Mouse (Mus musculus) thymus, postnatal 36 days (tissue): ENCODE measurements around the gene Icam2.

ENCODE experiments used
- DNase-seq, 2 experiments: peaks; one replicate each; pipeline ENCODE4 v3.0.0; 2022; ENCODE audit warnings: mixed read lengths in 2 of 2

The Icam2 gene

DNA sequence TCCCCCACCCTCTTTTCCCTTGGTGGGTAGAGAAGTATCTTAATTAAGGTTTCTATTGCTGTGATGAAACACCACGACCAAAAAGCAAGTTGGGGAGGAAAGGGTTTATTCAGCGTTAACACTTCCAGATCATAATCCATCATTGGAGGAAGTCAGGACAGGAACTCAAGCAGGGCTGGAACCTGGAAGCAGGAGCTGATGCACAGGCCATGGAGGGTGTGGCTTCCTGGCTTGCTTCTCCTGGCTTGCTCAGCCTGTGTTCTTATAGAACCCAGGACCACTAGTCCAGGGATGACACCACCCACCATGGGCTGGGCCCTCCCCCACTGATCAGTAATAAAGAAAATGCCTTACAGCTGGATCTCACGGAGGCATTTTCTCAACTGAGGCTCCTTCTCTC lies 2.9 kb upstream of the Icam2 start:
- DNase-seq, result no peak

DNA sequence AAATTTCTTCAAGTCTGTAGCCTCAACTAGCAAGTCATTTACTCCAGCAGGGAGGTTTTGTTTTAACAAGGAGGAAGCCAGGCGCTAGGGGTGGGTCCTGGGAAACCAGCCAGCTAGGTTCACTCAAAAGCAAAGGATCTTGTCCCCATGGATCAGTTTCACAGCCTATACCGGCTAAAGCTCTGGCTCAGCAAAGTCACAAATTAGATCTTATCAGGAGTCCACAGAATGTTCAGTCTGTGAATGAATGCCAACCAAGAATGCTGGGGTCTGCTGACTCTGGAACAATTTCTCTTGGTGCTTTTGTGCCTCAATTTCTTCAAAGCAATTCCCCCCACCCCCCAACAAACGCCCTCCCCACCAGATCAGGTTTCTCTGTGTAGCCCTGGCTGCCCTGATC lies 1.7 kb upstream of the Icam2 start:
- no peak for DNase-seq

DNA sequence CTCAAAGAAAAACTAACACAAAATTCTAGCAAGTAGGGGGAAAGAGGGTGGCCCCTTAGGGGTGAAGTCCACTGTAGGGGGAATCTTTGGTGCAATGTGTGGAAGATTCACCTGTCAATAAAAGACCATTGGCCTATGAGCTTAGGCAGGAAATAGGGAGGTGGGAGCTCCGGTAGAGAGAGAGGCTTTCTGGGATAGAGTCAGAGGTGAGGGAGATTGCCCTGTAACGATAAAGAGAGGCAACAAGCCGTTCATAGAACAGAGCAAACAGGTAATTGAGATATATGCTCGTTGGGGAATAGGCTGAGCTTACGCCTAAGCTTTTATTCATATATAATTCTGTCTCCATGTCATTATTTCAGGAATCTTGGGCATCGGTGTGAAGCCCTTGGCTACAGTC lies 855 bp downstream of the Icam2 start:
- DNase-seq, result peak; percentile 27 to 39

DNA sequence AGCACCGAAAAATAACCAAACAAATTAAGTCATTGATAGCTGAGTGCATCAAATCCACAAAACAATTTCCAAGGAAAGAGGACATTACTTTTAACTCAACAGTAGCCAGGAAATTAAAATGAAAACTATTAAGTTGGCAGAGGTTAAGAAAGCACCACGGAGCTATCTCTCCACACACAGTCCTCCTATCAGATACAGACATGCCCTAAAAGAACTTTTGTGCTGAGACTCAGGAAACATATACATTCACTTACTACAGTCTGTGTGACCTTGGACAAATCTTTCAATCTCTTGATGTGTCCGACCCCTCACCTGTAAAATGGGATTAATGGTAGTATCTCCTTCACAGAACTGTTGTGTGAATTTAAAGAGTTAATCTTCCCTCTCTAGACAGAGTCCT lies 1.5 kb downstream of the Icam2 start:
- DNase-seq, result no peak

- DNase-seq, result no peak
Observed at GRCm38 (mm10) chr11:106383051-106383790, 4.7 kb downstream of the Icam2 start.

DNA sequence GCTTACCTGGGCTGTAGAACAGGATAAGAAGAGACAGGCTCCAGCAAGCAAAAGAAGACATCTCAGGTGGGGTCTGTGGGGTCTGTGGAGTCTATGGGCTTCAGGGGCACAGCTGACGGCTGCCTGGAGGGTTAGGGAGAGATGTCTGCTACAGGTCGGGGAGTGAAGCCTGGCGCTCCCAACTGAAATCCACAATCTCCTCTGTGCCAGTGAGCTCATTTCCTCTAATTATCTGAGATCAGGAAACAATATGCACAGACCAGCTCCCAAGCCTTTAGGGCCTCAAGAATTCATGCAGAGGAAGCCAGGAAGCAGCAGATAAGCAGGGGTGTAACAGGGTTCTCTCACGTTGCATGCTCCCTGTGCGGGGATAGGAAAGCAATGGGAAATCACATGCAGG lies 5.5 kb downstream of the Icam2 start:
- DNase-seq, result no peak

GRCm38 (mm10) chr11:106381883-106382282 lies 6.0 kb downstream of the Icam2 start:
- DNase-seq, result no peak

GRCm38 (mm10) chr11:106381011-106381410 lies 6.9 kb downstream of the Icam2 start:
- no peak for DNase-seq

DNA sequence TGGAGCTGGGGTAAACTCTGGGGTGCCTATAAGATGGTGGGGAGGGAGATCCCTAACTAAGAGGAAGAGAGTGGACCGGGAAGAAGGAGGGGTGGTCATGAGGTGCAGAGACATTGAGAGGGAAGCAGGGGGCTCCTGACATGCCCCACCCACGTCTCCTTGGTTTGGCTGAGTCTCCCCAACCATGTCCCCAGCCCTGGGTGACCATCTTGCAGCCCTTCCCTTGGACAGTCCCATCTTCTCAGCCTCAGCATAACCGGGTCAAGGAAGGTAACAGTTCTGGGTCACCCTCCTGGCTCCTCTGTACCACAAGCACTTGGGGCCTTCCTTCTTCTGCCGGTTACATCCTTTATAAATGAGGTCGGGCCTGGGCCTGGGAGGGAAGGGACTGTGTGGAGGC lies 12.9 kb downstream of the Icam2 start:
- peak in 1 of 2 experiments; percentile 44 for DNase-seq

- peak; percentile 68 to 87 for DNase-seq
Observed at GRCm38 (mm10) chr11:106374559-106374958, 13.3 kb downstream of the Icam2 start.

DNA sequence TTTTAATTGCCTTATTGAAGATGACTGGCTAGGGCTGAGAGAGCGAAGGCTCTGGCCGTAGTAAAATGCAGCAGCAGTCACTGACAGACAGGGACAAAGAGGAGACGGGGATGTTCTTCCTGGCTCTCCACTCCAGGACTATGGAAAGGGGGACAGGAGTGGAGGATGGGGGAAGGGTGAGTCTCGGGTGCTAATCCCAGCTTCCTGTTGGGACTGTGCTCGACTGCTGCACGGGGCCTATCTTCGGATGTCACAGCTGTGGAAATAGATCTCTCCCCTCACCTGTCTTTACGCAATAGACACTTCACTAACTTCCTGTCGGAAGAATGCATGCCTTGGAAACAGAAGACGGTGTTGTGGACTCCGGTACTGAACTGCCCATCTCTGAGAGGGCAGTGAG lies 13.9 kb downstream of the Icam2 start:
- DNase-seq, result peak in 1 of 2 experiments; percentile 37

DNA sequence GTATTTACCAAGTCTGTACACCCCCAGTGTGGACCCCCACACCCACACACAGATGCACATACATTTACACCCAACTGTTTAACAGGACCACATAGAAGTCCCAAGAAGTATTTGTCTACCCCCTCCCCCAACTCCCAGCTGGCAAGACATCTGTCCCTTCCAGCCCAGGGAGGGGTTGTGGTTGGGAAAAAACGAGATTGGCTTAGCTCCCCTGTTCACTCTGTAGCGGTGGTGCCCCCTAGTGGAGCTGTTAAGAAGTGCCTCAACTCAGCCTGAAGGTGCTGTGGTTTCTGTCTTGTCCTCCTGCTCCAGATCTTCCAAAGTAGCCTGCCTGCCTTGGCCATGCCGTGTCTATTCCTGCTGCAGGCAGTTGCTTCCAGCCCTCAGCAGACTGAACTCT lies 21.6 kb downstream of the Icam2 start:
- peak; percentile 79 to 80 for DNase-seq

DNA sequence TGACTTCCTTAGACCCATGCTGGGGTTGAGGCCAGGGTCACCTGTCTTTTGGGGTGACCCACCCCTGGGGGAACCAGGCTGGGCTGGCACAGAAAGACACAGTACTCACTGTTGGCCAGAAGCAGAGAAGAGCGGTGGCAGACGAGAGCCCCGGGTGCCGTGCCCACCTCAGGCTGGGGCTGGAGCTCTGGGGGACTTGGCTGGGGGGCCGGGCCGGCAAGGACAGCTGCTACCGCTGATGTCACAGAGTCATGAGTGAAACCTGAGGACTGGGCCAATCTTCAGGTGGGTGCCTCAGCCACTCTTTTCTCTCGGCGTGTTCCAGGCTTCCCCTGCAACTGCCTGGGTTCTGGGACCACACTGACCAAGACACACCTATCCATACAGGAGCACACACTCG lies 22.5 kb downstream of the Icam2 start, which contains the start of gene Prr29:
Prr29 (plus strand) TSS at position 107 of the 400 bp plus-strand sequence.
- DNase-seq, result no peak

DNA sequence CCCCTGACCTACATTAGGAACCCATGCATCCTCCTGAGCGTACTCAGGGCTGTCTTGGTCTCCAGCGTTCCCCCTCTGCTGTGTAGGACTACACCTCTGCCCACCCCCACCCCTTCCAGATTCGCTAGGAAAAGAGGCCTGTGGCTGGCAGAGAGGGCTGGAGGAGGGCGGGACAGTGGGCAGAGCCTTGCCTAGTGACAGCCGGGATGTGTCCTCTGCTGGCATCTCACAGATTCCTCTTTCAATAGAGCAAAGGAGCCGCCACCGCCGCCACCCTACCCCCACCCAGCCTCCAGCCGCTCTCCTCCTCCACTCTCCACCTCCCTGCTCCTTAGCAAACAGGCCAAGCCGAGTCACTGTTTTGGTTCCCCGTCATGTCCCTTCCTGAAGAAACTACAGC lies 23.2 kb downstream of the Icam2 start:
- no peak for DNase-seq

- peak; percentile 46 to 53 for DNase-seq
Observed at GRCm38 (mm10) chr11:106359350-106359749, 28.5 kb downstream of the Icam2 start.

GRCm38 (mm10) chr11:106355382-106356128 lies 32.3 kb downstream of the Icam2 start:
- peak in 1 of 2 experiments; percentile 27 for DNase-seq

DNA sequence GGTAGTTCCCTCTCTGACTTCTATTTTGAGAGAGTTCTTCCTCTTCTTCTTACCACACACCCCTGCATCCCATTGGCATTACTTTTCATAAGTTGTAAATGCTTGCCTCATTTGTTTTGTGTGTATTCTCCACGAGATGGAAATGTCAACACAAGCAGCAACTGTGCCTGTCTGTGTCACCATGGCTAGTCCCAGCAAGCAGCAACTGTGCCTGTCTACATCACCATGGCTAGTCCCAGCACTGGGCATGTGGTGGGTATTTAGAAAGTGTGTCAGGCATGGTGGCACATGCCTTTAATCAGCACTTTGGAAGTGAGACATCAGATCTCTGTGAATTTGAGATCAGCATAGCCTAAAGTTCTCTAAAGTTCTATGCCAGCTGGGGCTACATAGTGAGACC lies 33.7 kb downstream of the Icam2 start:
- DNase-seq, result no peak

DNA sequence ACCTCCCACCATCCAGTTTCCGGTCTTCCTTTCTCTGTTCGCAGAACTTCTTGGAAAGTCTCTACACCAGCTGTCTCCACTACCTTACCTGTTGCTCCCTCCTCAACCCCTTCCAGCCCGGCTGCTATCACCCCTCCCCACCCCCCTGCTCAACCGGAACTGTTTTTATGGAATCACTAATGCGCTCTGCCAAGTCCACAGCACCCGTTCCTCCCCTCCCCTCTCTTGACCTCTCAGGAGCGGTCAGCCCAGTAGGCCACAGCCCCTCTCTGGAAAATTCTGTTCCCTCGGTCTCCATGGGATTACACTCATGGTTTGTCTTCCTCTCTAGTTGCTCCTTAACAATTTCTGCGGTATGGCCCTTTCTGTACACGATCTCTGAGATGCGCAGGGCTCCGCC lies 34.7 kb downstream of the Icam2 start, which contains the start of gene Scn4a:
Scn4a (minus strand) TSS at position 101 of the 400 bp plus-strand sequence.
- DNase-seq, result no peak

GRCm38 (mm10) chr11:106351941-106352340 lies 35.9 kb downstream of the Icam2 start:
- DNase-seq, result no peak

DNA sequence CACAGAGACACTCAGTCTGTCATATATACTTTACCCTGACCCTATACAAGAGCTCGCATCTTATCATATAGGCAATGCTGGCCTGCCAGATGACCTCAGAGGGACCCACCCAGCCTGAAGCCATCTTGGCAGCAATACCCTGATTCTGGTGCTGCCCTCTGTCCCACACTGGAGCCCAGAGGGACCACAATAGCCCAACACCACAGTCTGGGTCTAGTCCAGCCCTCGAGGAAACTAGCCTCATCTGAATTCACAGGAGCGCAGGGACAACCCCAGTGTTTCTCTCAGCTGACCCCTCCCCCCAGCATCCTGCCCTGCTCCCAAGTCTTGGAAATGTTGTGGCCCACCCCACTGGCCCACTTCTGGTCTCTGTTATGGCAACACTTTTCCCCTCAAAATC lies 36.6 kb downstream of the Icam2 start:
- DNase-seq, result no peak

- DNase-seq, result no peak
Observed at GRCm38 (mm10) chr11:106350853-106351252, 37.0 kb downstream of the Icam2 start.

- DNase-seq, result no peak
Observed at GRCm38 (mm10) chr11:106349772-106350171, 38.1 kb downstream of the Icam2 start.

DNA sequence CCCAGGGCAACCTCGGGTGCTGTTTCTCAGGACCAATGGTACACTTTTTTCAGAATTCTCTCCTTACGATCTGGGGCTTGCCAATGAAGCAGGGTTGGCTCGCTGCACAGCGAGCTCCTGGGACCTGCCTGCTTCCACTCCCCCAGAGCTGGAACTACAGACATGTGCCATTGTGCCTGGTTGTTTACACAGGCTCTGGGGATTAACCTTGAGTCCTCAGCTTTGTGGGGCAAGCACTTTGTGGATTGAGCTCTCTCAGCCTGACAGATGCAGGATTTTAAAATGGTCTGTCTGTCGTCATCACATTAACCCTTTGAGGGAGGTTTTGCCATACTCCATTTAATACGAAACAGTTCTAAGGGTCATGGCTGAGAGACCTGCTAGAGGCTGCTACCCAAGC lies 43.0 kb downstream of the Icam2 start:
- DNase-seq, result no peak

GRCm38 (mm10) chr11:106340990-106341520 lies 46.8 kb downstream of the Icam2 start:
- DNase-seq, result no peak
